In the genomic region with DNA sequence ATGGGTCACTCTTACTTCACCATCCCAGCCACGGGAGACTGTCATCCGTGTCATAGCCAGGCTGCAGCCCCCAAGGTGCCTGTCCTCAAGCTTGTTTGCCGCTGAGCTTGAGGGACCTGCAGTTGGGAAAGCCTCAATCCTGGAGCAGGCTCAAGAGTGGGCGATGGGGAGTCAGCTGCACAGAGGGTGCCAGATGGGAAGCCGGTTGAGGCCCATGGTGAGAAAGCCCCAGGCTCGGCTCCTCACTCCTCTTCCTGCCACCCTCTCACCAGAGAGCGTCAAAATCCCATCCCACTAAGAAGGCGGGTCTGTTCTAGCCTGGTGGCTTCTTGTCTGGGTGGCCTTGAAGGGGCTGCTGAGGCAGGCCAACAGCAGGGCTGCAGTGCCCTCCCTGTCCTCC, we compare ENCODE assay signal across 21 mouse cellular contexts. TPM values are rescaled to one million over a fixed set of nuclear protein-coding genes. Genes with fewer than 3 reads are reported as not detected.
DNase-seq lines count a peak whose midpoint lies in the region; TF ChIP-seq lines count a peak whose summit lies in the region.
"Had no signal": no experiment of that assay in that cellular context is flagged by ENCODE, and none has a peak within 500 bp of the region (broad histone marks: within the 10 kb centered on the region; RNA-seq: fewer than 3 reads in every experiment).

No protein-coding gene starts in this region.

- intact Hi-C loops in left cerebral cortex, postnatal 14 days (cut with DNase I) = loop anchor here (10.0 kb wide), 1 partner anchor 277 kb away; no protein-coding TSS in a partner anchor
- intact Hi-C loops in left cerebral cortex, postnatal 4 days (cut with DNase I) = no loop called here
- intact Hi-C loops in gastrocnemius, adult 2 months (cut with DNase I) = no loop called here

- no peak overlapping the region for H3K27ac ChIP-seq in gastrocnemius, adult 2 months
- H3K27ac ChIP-seq: kidney, embryonic 15.5 days; limb, embryonic 12.5 days; liver, embryonic 13.5 days had no signal

- no peak overlapping the region for H3K4me3 ChIP-seq in gastrocnemius, adult 2 months
- H3K4me3 ChIP-seq: forebrain, embryonic 13.5 days; kidney, embryonic 15.5 days; limb, embryonic 12.5 days; liver, embryonic 13.5 days had no signal

- no peak for TF ChIP-seq CTCF in gastrocnemius, adult 2 months (IDR thresholded peaks at IDR 0.05)

- DNase-seq in frontal cortex, adult 2 months (ENCODE audit: extremely low spot score in 1 of 2, low spot score in 1 of 2) = peak; percentile 69 to 82
- DNase-seq in frontal cortex, postnatal 10 days (ENCODE audit: low spot score in 2 of 2) = no peak
- DNase-seq in left cerebral cortex, postnatal 14 days (ENCODE audit: low spot score in 2 of 2) = peak; percentile 50 to 55
- DNase-seq in left cerebral cortex, postnatal 4 days = no peak
- DNase-seq in layer of hippocampus, adult 8-10 months (ENCODE audit: low spot score in 2 of 2) = peak; percentile 81 to 83
- DNase-seq in right cerebral cortex, postnatal 36 days (ENCODE audit: low spot score in 2 of 2) = peak; percentile 73 to 76
- DNase-seq in gastrocnemius, adult 2 months = no peak
- DNase-seq: adrenal gland, postnatal 25 days; cerebellum, adult 18-20 months; heart, postnatal 10 days; kidney, postnatal 4 days; liver, embryonic 13.5 days; lung, embryonic 14.5 days; lung, postnatal 36 days had no signal

RNA-seq across cellular contexts. Expression of gene Endov, which starts 16.6 kb away (rescaled TPM):
- polyA plus RNA-seq in frontal cortex, adult 2 months (2012; rRNA removed) = 21.3 and 21.9 TPM in 2 replicates
- 10 to 100 TPM; 23.9 to 27.1 TPM for total RNA-seq in left cerebral cortex, postnatal 14 days (2021)
- total RNA-seq in left cerebral cortex, postnatal 4 days (2021) = 10 to 100 TPM; 28.8 to 29.1 TPM
- 10 to 100 TPM; 28.8 to 39.7 (median 32.2) TPM for total RNA-seq in layer of hippocampus, adult 8-10 months (2022)
- total RNA-seq in gastrocnemius, adult 2 months (2021) = 1 to 10 TPM; 4.3 to 4.5 TPM

RNA-seq across cellular contexts. Expression of gene Nptx1, which starts 39.8 kb away (rescaled TPM):
- polyA plus RNA-seq in frontal cortex, adult 2 months (2012; rRNA removed) = 84.6 and 86.3 TPM in 2 replicates
- total RNA-seq in left cerebral cortex, postnatal 14 days (2021) = 100 to 1,000 TPM; 112 to 122 TPM
- 10 to 100 TPM; 15.7 to 19.7 TPM for total RNA-seq in left cerebral cortex, postnatal 4 days (2021)
- 100 to 1,000 TPM; 330 to 455 (median 386) TPM for total RNA-seq in layer of hippocampus, adult 8-10 months (2022)
- total RNA-seq in gastrocnemius, adult 2 months (2021) = not detected
- total RNA-seq: granulocyte monocyte progenitor cell, adult 5-6 weeks; megakaryocyte-erythroid progenitor cell, adult 5-6 weeks; MEL; neutrophil, adult 5-6 weeks had no signal

Comparison
In these comparisons a context has a peak if more than half of its experiments do, and no peak if none do; other contexts are left out.
1. DNase-seq: peak in frontal cortex, adult 2 months (2 of 2), left cerebral cortex, postnatal 14 days (2 of 2), layer of hippocampus, adult 8-10 months (2 of 2) and right cerebral cortex, postnatal 36 days (2 of 2); none in frontal cortex, postnatal 10 days (0 of 2), left cerebral cortex, postnatal 4 days (single experiment) and gastrocnemius, adult 2 months (single experiment).
2. RNA of gene Endov, which starts 16.6 kb away (total RNA-seq): 28.8 to 39.7 TPM in layer of hippocampus, adult 8-10 months, 28.8 to 29.1 TPM in left cerebral cortex, postnatal 4 days and 23.9 to 27.1 TPM in left cerebral cortex, postnatal 14 days; 4.3 to 4.5 TPM in gastrocnemius, adult 2 months; every median in the first group is over 4 times any median in the second.
3. RNA of gene Nptx1, which starts 39.8 kb away (total RNA-seq): 330 to 455 TPM in layer of hippocampus, adult 8-10 months, 112 to 122 TPM in left cerebral cortex, postnatal 14 days and 15.7 to 19.7 TPM in left cerebral cortex, postnatal 4 days; not detected in gastrocnemius, adult 2 months; every median in the first group is over 10 times any median in the second.